Mouse (Mus musculus) c-Kit-positive CD71-negative TER-119-negative erythroid progenitor cells, embryonic 14.5 days (primary cell): ENCODE data around the gene Adarb2.

ENCODE experiments used
- DNase-seq: peaks from one replicate; pipeline ENCODE4 v3.0.0-alpha.2; 2013; ENCODE audit warnings: low read depth

Gene Adarb2

GRCm38 (mm10) chr13:8487756-8488434 is 285.2 kb downstream of the Adarb2 start:
- no peak for DNase-seq

- DNase-seq, result no peak
Observed at GRCm38 (mm10) chr13:8493363-8493762, 290.7 kb downstream of the Adarb2 start.

GRCm38 (mm10) chr13:8499551-8499950 is 296.9 kb downstream of the Adarb2 start:
- no peak for DNase-seq

- DNase-seq, result no peak
Observed at GRCm38 (mm10) chr13:8511069-8511817, 308.6 kb downstream of the Adarb2 start.

GRCm38 (mm10) chr13:8515979-8516715 is 313.5 kb downstream of the Adarb2 start:
- no peak for DNase-seq

- no peak for DNase-seq
Observed at GRCm38 (mm10) chr13:8519204-8519603, 316.5 kb downstream of the Adarb2 start.

- no peak for DNase-seq
Observed at GRCm38 (mm10) chr13:8525748-8526631, 323.3 kb downstream of the Adarb2 start.

- no peak for DNase-seq
Observed at GRCm38 (mm10) chr13:8534265-8535113, 331.8 kb downstream of the Adarb2 start.

- DNase-seq, result no peak
Observed at GRCm38 (mm10) chr13:8538481-8538880, 335.8 kb downstream of the Adarb2 start.

GRCm38 (mm10) chr13:8538896-8539295 is 336.2 kb downstream of the Adarb2 start:
- no peak for DNase-seq

GRCm38 (mm10) chr13:8542684-8543083 is 340.0 kb downstream of the Adarb2 start:
- no peak for DNase-seq

GRCm38 (mm10) chr13:8552242-8552641 is 349.6 kb downstream of the Adarb2 start:
- DNase-seq, result no peak

- no peak for DNase-seq
Observed at GRCm38 (mm10) chr13:8557784-8558183, 355.1 kb downstream of the Adarb2 start.

- no peak for DNase-seq
Observed at GRCm38 (mm10) chr13:8560485-8560884, 357.8 kb downstream of the Adarb2 start.

- no peak for DNase-seq
Observed at GRCm38 (mm10) chr13:8563161-8563560, 360.5 kb downstream of the Adarb2 start.

- DNase-seq, result no peak
Observed at GRCm38 (mm10) chr13:8567111-8568026, 364.7 kb downstream of the Adarb2 start.

GRCm38 (mm10) chr13:8570269-8570668 is 367.6 kb downstream of the Adarb2 start:
- DNase-seq, result no peak

GRCm38 (mm10) chr13:8573908-8574307 is 371.2 kb downstream of the Adarb2 start:
- no peak for DNase-seq

- no peak for DNase-seq
Observed at GRCm38 (mm10) chr13:8584257-8585005, 381.8 kb downstream of the Adarb2 start.
